Mouse (Mus musculus): ENCODE data around the gene Plekho2. TPM values are rescaled to one million over a fixed set of nuclear protein-coding genes. Genes with fewer than 3 reads are reported as not detected.

The Plekho2 gene
- total RNA-seq, 1 experiment from 2014 or later, result 36.1 TPM

DNA sequence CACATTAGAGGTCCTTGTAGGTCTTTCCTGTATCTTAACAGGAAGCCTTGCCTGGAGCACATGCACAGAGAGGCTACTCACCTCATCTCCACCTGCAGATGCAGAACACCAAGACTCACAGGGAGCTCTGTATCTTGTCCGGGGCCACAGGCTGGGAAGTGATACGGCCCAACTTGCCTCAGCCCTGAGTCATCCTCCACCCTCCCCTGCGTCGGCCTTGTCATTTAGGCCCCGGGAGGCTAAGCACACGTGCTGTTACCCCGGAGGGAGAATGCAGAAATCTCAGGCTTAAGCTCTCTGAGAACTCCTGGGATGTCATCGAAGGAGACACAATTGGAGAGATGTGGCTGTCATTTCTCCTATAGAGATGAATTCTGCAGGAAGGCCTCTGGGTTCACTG, 50.2 kb downstream of the Plekho2 start:
- peak; percentile 84 for DNase-seq

DNA sequence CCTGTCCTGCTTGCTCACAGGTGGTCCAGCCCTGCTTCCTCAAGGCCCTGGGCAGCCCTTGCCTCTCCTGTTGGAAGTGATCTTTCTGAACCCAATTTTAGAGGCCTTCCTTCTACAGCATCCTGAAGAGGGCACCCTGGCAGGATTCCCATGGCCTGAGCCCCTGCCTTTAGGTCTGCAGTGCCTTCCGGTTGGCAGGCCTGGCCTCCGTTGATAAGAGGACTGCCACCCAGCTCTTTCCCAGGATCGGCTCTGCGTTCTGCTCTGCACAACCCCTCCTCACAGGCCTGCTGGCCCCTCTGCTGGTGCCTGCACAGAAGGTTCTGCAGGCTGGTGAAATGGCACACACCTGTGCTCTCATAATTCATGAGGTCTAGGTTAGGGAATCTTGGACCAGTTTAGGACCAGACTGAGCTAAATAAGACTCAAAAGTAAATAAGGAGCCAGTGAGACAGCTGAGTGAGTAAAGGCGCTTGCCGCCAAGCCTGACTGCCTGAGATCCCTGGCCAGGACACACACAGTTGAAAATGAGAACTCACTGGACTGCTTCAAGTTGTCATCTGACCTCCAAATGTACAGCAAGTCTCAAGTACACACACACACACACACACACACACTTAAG, 51.3 kb downstream of the Plekho2 start:
- DNase-seq, result no peak

DNA sequence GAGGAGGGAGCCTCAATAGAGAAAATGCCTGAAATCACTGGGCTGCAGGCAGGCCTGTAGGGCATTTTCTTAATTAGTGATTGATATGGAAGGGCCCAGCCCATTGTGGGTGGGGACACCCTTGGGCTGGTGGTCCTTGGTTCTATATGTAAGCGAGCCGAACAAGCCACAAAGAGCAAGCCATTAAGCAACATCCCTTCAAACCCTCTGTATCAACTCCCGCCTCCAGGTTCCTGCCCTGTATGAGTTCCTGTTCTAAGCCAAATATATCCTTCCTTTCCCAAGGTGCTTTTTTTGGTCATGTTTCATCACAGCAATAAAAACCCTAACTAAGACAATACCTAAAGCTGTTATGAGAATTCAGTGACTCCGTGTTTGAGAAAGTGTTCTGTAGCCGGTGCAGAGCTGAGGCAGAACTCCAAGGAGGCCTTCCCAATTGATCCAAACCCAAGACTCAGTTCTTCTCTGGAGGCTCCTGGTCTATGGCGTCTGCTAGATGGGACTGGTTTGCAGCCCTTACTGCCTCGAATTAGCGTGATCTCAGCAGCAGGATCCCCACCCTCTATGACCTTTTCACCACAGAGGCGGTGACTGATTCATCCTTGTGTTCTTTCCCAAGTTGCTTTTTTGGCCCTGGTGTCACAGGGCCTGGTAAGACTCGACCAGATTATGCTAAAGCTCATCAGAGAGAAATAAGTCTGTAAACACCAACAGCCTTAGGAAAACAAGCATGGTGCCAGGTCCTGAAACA, 54.2 kb downstream of the Plekho2 start:
- DNase-seq, result no peak

DNA sequence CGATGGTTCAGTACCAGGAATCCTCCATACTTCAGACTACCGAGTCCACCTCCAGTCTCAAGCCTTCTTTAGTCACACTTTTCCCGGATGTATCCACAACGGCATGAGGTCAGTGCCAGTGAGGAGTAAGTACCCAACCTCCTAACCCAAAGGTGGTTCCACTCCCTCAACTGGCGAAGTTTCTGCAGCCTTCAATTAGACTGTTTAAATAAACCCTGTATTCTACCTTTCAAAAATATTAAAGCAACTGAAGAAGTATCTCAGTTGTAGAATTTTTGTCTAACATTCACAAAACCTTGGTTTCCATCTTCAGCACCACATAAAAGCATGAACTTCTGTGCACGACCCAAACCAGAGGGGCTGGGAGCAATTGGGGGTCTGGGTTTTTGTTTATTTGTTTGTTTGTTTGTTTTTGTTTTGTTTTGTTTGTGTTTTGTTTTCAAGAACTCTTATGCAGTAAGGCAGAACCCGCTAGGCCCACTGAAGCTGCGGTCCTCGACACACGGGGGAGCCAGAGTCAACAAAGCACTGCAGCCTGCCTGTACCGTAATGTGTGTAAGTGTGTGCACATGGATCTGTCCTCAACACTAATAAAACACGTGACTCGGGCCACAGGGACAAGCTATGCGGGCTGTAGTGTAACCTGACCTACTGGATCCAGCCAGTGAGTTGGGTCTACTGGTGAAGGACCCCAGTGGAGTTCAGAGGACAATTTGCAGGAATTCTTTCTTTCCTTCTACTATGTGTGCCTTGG, 56.1 kb downstream of the Plekho2 start:
- DNase-seq, result peak; percentile 90

DNA sequence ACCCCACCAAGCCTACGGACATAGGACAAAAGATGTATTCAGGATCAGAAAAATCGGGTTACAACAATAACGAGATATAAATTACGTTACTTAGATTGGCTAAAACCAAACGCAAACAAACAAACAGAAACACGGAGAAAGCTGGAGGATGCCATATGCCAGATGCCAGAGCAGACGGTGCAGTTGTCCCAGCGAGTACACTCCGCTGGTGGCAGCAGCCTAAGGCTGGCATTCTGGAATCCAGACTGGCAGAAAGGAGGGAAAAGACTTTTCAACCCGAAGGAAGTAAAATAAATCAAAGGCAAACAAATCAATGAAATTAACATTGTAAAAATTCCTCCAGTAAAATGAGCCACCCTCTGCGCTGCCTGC, 59.3 kb downstream of the Plekho2 start:
- DNase-seq, result no peak

DNA sequence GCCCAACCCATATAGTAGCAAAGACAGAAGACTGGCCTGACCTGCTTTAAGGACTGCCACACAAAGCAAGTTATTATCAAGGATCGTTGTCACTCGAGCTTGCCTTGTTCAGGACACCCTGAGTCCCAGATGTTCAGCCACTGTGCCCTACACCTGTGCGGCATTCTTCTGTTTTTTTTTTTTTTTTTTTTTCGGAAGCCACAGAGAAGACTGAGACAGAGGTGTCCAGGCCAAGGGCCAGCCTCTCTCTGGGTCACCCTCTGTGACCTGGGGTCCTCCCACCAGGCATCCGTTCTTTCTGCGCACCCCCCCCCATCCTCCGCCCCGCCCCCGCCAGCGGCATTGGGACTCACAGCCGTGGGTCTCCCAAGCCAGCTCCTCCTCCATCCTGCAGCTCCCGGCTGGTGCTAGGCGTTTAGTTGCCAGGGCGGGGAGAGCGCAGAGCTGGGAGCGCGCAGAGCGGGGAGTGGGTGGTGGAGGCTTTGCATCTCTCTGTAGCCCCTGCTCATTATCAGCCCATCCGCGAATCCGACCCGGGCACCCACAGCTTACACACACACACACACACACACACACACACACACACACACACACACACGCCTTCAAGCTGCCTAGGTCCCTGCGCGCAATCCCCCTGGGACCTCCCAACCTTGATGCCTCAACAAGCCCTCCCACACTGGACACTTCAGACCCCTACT, 59.9 kb downstream of the Plekho2 start, which contains the start of gene Ankdd1a:
TSS of gene Ankdd1a (minus strand) at position 387 of the 698 bp plus-strand sequence.
- DNase-seq, result peak; percentile 42

DNA sequence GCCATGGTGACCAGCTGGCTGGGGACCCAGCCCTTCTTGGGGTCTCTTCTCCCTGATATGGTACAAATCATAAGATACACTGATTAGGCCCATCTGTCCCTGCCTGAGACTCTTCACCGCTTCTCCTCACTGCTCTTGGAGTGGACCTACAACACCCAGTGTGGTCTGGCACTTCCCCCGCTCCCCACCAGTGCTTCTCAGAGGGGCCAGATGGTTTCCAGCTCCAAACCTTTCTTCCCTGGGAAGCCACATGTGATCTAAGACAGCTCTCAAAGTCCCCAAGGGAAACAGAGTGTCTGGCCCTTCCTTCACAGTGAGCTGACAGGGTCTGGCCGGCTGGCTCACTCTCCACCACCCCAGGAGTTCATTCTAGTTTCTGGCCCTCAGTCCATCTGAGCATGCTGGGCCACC, 65.0 kb downstream of the Plekho2 start:
- DNase-seq, result no peak

DNA sequence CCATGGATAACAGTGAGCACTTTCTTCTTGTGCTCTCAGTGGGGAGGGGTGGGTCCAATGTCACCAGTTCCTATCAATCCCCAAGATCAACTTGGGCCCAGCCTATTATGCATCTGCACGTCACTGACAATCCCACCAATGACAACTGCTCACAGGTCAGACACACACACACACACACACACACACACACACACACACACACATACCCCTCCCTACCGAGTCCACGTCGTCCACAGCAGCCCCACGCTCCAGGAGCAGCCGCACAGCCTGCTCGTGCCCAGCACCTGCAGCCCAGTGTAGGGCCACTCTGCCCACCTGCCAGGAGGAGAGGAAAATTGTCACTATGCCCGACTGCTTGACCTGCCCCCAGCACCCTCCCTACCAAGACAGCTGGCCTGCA, 65.4 kb downstream of the Plekho2 start:
- DNase-seq, result no peak

DNA sequence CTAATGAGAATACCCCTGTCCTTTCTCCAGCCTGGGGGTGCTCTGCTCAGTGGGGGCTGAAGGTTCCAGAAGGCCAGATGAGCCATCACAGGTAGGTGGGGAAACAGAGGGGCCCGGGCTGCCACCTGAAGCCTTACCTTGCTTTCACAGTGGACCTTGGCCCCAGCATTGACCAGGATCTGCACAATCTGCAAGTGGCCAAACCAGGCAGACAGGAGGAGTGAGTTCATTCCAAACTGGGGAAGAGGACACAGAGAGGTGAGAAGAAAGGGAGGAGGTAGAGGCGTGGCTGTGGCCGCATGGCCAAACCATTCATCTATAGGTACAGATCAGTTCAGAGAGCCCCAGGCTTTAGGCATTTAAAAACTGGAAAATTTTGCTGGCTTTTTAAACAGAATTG, 67.3 kb downstream of the Plekho2 start:
- DNase-seq, result no peak

DNA sequence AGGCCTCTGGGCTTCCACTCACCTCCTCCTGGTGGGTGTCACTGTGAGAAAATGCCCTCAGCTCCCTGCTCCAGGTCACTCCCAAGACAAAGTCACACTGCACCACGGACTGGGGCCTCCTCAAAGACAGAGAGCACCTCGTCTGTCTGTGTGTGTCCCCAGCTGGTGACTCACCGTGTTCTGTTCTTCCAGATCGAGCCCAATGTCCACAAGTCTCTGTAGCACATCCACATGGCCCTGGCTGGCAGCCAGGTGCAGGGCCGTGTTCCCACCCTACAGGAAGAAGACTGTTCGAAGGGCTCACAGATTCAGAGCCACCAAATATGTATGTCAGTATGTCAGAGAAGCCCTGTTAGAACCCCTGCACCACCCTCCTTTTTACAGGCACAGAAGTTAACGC, 71.4 kb downstream of the Plekho2 start:
- DNase-seq, result no peak

DNA sequence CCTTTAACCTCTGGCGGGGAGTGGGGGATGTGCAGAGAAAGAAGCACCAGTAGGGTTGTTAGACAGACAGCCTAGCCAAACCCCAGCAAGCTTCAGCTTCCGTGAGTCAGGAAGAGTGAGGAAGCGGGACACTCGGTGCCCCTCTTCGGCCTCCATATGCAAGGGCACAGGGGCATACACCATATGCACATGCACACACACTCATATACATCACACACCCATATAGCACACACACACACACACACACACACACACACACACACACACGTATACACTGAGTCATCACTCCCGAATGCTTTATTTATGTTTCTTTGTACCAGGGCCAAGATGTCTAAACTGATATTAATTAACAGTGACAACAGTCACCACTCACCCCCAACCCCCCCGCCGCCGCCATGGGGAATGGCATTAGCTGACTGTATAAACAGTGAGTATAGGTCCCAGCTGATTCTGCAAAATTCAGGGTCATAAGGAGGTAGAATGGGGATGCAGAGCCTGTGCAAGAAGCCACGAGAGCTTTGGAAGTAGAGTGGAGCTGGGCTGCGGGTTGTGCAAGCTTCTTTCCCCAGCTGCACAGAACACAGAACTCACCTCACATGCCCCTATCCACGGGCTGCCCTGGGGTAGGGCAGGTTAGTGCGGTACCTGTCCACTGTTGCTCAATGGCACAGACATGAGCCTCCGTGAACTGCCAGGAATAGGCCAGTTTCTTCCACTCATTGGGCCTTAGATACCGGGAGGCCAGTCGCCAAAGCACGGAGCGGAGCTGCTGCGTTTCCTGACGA, 76.9 kb downstream of the Plekho2 start:
- DNase-seq, result peak; percentile 35

Other genes starting within 250 kb of the Plekho2 start
- 15.0 and 18.8 TPM in 2 replicates for gene Pdcd7, start 233.9 kb downstream of the Plekho2 start, total RNA-seq (2021)
- 0.52 and 0.53 TPM in 2 replicates for gene Ubap1l, start 219.0 kb downstream of the Plekho2 start, total RNA-seq (2021)
- gene Kbtbd13, start 188.4 kb downstream of the Plekho2 start, total RNA-seq (2021), result 0.26 and 0.63 TPM in 2 replicates
- gene Rasl12, start 181.5 kb downstream of the Plekho2 start, total RNA-seq (2021), result 31.5 and 37.3 TPM in 2 replicates
- not detected in 2 replicates for gene Slc51b, start 157.1 kb downstream of the Plekho2 start, total RNA-seq (2021)
- 12.3 and 14.7 TPM in 2 replicates for gene Mtfmt, start 144.3 kb downstream of the Plekho2 start, total RNA-seq (2021)
- gene Spg21, start 119.1 kb downstream of the Plekho2 start, total RNA-seq (2021), result 45.6 and 46.1 TPM in 2 replicates
- gene Ankdd1a, start 59.8 kb downstream of the Plekho2 start, total RNA-seq (2021), result 0.41 TPM in 1 of 2 replicates, not detected in the other
- gene Pif1, start 7.1 kb upstream of the Plekho2 start, total RNA-seq (2021), result 1.7 and 2.9 TPM in 2 replicates
- 61.0 and 61.5 TPM in 2 replicates for gene Rbpms2, start 49.6 kb upstream of the Plekho2 start, total RNA-seq (2021)
- gene Oaz2, start 88.0 kb upstream of the Plekho2 start, total RNA-seq (2021), result 133 and 148 TPM in 2 replicates
- 35.8 and 36.4 TPM in 2 replicates for gene Zfp609, start 247.5 kb upstream of the Plekho2 start, total RNA-seq (2021)

Data from adrenal gland, postnatal 14 days (tissue).